Mouse (Mus musculus) neural tube, embryonic 13.5 days (tissue): ENCODE data around the gene Teddm3. TPM values are rescaled to one million over a fixed set of nuclear protein-coding genes. Genes with fewer than 3 reads are reported as not detected.
A peak's percentile ranks its signal among the peaks of the same experiment; 100 is the strongest.
"Not testable (repeated sequence)": the region's sequence is repeated elsewhere in the genome, so short reads cannot be mapped to it uniquely, and the experiment has no call there.

Source experiments
- ATAC-seq: fragments of 200-750 bp; cut with Nextera tagmentation; 2 replicates; pipeline ENCODE4 v1.8.0; 2017; ENCODE audit warnings: low read depth, mild to moderate bottlenecking, moderate TSS enrichment, moderate library complexity
- H3K27ac ChIP-seq: fragments of 300-500 bp; sonication (generic); replicated peaks from 2 replicates; pipeline ENCODE4 v1.5.1; 2015; ENCODE audit warnings: moderate library complexity, mild to moderate bottlenecking, inconsistent platforms
- H3K27me3 ChIP-seq: fragments of 300-500 bp; sonication (generic); 2 replicates; pipeline ENCODE4 v1.6.1; 2015; ENCODE audit warnings: mild to moderate bottlenecking, inconsistent platforms
- H3K36me3 ChIP-seq: fragments of 300-500 bp; sonication (generic); 2 replicates; pipeline ENCODE4 v1.6.1; 2015; ENCODE audit warnings: mild to moderate bottlenecking, inconsistent platforms
- H3K4me1 ChIP-seq: fragments of 300-500 bp; sonication (generic); replicated peaks from 2 replicates; pipeline ENCODE4 v1.6.1; 2015; ENCODE audit warnings: inconsistent platforms
- H3K4me2 ChIP-seq: fragments of 300-500 bp; sonication (generic); 2 replicates; pipeline ENCODE4 v1.6.1; 2015; ENCODE audit warnings: inconsistent platforms, mild to moderate bottlenecking, moderate library complexity
- H3K4me3 ChIP-seq: fragments of 300-500 bp; sonication (generic); 2 replicates; pipeline ENCODE4 v1.5.1; 2015; ENCODE audit warnings: mild to moderate bottlenecking, inconsistent platforms
- H3K9ac ChIP-seq: fragments of 300-500 bp; sonication (generic); 2 replicates; pipeline ENCODE4 v1.6.1; 2015; ENCODE audit warnings: moderate library complexity, mild to moderate bottlenecking, inconsistent platforms
- H3K9me3 ChIP-seq: fragments of 300-500 bp; sonication (generic); 2 replicates; pipeline ENCODE4 v1.6.1; 2016; ENCODE audit warnings: inconsistent platforms
- WGBS: fragments of 180-500 bp; shearing (Covaris S2); methylation state at CpG from one replicate; pipeline ENCODE4 v1.1.7; 2015; 5-methylcytosine and 5-hydroxymethylcytosine counted together
- polyA plus RNA-seq: library from polyadenylated mRNA; unstranded; fragments of >200 nt; fragmentation: Nextera tagmentation; extraction: Ambion mirVana; gene quantifications from 2 replicates; pipeline ENCODE4 v1.2.1, GENCODE M21; 2015

Teddm3 gene
- polyA plus RNA-seq, result not detected in 2 replicates

GRCm38 (mm10) chr16:21153900-21154299 lies at the start of gene Teddm3:
Gene Teddm3, minus strand, starts transcription at chr16:21154000.
- not testable (repeated sequence) for H3K9ac ChIP-seq, H3K36me3 ChIP-seq, H3K4me1 ChIP-seq, ATAC-seq, H3K4me3 ChIP-seq, H3K9me3 ChIP-seq, H3K27ac ChIP-seq, H3K4me2 ChIP-seq, H3K27me3 ChIP-seq
- no CpG with 5 or more reads among the region's 2 CpGs for WGBS

GRCm38 (mm10) chr16:21202731-21203130 lies 48.9 kb upstream of the Teddm3 start:
- Histone ChIP-seq H3K9me3 (no peaks in the 10 kb centered on the region), H3K4me1 (peaks cover 24% of the 10 kb centered on the region), H3K36me3 (no peaks in the 10 kb centered on the region), H3K27ac (no peak overlapping the region), H3K27me3 (peaks cover 5% of the 10 kb centered on the region), H3K4me2 (no peak overlapping the region), H3K4me3 (no peak overlapping the region), H3K9ac (no peak overlapping the region)
- 82% methylated on average over 4 of the region's 4 CpGs for WGBS
- no peak for ATAC-seq

GRCm38 (mm10) chr16:21199426-21199825 lies 45.6 kb upstream of the Teddm3 start:
- H3K9ac ChIP-seq, result no peak overlapping the region
- H3K4me1 ChIP-seq, result no peaks in the 10 kb centered on the region
- no peaks in the 10 kb centered on the region for H3K9me3 ChIP-seq
- no peak overlapping the region for H3K4me3 ChIP-seq
- ATAC-seq, result no peak
- peaks cover 5% of the 10 kb centered on the region for H3K27me3 ChIP-seq
- no peaks in the 10 kb centered on the region for H3K36me3 ChIP-seq
- H3K4me2 ChIP-seq, result no peak overlapping the region
- 63% methylated on average over 8 of the region's 8 CpGs for WGBS
- H3K27ac ChIP-seq, result no peak overlapping the region

- no peaks in the 10 kb centered on the region for H3K4me1 ChIP-seq
- 4% methylated on average over 1 of the region's 1 CpGs for WGBS
- no peaks in the 10 kb centered on the region for H3K9me3 ChIP-seq
- H3K27me3 ChIP-seq, result peaks cover 5% of the 10 kb centered on the region
- H3K36me3 ChIP-seq, result no peaks in the 10 kb centered on the region
- H3K27ac ChIP-seq, result no peak overlapping the region
- no peak overlapping the region for H3K9ac ChIP-seq
- no peak overlapping the region for H3K4me2 ChIP-seq
- ATAC-seq, result no peak
- H3K4me3 ChIP-seq, result no peak overlapping the region
Measured at GRCm38 (mm10) chr16:21198529-21198928, 44.7 kb upstream of the Teddm3 start.

- Histone ChIP-seq H3K9ac (no peak overlapping the region), H3K36me3 (no peaks in the 10 kb centered on the region), H3K4me2 (no peak overlapping the region), H3K27ac (no peak overlapping the region), H3K4me1 (no peaks in the 10 kb centered on the region), H3K9me3 (no peaks in the 10 kb centered on the region), H3K27me3 (peaks cover 3% of the 10 kb centered on the region), H3K4me3 (no peak overlapping the region)
- WGBS, result 87% methylated on average over 7 of the region's 7 CpGs
- ATAC-seq, result no peak
Measured at GRCm38 (mm10) chr16:21198006-21198405, 44.2 kb upstream of the Teddm3 start.

- Histone ChIP-seq H3K4me3 (no peak overlapping the region), H3K4me2 (no peak overlapping the region), H3K27me3 (no peaks in the 10 kb centered on the region; the same call in none of the 2 replicates), H3K9ac (no peak overlapping the region), H3K36me3 (no peaks in the 10 kb centered on the region), H3K4me1 (no peaks in the 10 kb centered on the region), H3K9me3 (no peaks in the 10 kb centered on the region), H3K27ac (no peak overlapping the region)
- 91% methylated on average over 4 of the region's 4 CpGs for WGBS
- no peak for ATAC-seq
Measured at GRCm38 (mm10) chr16:21197542-21197941, 43.7 kb upstream of the Teddm3 start.

- Histone ChIP-seq H3K36me3 (no peaks in the 10 kb centered on the region), H3K4me1 (peaks cover 2% of the 10 kb centered on the region; the same call in 1 of the 2 replicates), H3K9ac (no peak overlapping the region), H3K4me3 (no peak overlapping the region), H3K4me2 (no peak overlapping the region), H3K9me3 (no peaks in the 10 kb centered on the region), H3K27ac (no peak overlapping the region), H3K27me3 (no peaks in the 10 kb centered on the region)
- no peak for ATAC-seq
- WGBS, result 88% methylated on average over 3 of the region's 3 CpGs
Measured at GRCm38 (mm10) chr16:21196576-21196975, 42.8 kb upstream of the Teddm3 start.

GRCm38 (mm10) chr16:21195260-21195866 lies 41.6 kb upstream of the Teddm3 start:
- 58% methylated on average over 8 of the region's 8 CpGs for WGBS

GRCm38 (mm10) chr16:21194182-21194581 lies 40.4 kb upstream of the Teddm3 start:
- H3K4me1 ChIP-seq, result peaks cover 3% of the 10 kb centered on the region; the same call in 1 of the 2 replicates
- H3K4me2 ChIP-seq, result no peak overlapping the region
- H3K27me3 ChIP-seq, result no peaks in the 10 kb centered on the region
- H3K4me3 ChIP-seq, result no peak overlapping the region
- ATAC-seq, result no peak
- 91% methylated on average over 12 of the region's 12 CpGs for WGBS
- no peak overlapping the region for H3K27ac ChIP-seq
- H3K36me3 ChIP-seq, result no peaks in the 10 kb centered on the region
- no peaks in the 10 kb centered on the region for H3K9me3 ChIP-seq
- H3K9ac ChIP-seq, result no peak overlapping the region

More at GRCm38 (mm10) chr16:21195260-21195866, 41.6 kb upstream of the Teddm3 start:
- no peaks in the 10 kb centered on the region for H3K36me3 ChIP-seq
- H3K9ac ChIP-seq, result no peak overlapping the region
- ATAC-seq, result no peak
- peaks cover 3% of the 10 kb centered on the region; the same call in 1 of the 2 replicates for H3K4me1 ChIP-seq
- no peak overlapping the region for H3K4me2 ChIP-seq
- no peaks in the 10 kb centered on the region for H3K9me3 ChIP-seq
- H3K4me3 ChIP-seq, result no peak overlapping the region
- no peaks in the 10 kb centered on the region for H3K27me3 ChIP-seq
- H3K27ac ChIP-seq, result no peak overlapping the region

- H3K9ac ChIP-seq, result no peak overlapping the region
- peak; percentile 69 for ATAC-seq
- H3K4me3 ChIP-seq, result no peak overlapping the region
- H3K36me3 ChIP-seq, result no peaks in the 10 kb centered on the region
- no peaks in the 10 kb centered on the region for H3K27me3 ChIP-seq
- H3K9me3 ChIP-seq, result no peaks in the 10 kb centered on the region
- peaks cover 7% of the 10 kb centered on the region; the same call in 1 of the 2 replicates for H3K4me1 ChIP-seq
- no peak overlapping the region for H3K4me2 ChIP-seq
- WGBS, result 41% methylated on average over 7 of the region's 7 CpGs
- H3K27ac ChIP-seq, result no peak overlapping the region
Measured at GRCm38 (mm10) chr16:21192509-21193354, 38.9 kb upstream of the Teddm3 start.

GRCm38 (mm10) chr16:21191569-21191968 lies 37.8 kb upstream of the Teddm3 start:
- Histone ChIP-seq H3K9ac (no peak overlapping the region), H3K27ac (no peak overlapping the region), H3K9me3 (no peaks in the 10 kb centered on the region), H3K4me2 (no peak overlapping the region), H3K4me3 (no peak overlapping the region), H3K36me3 (no peaks in the 10 kb centered on the region), H3K27me3 (no peaks in the 10 kb centered on the region), H3K4me1 (peaks cover 14% of the 10 kb centered on the region)
- 31% methylated on average over 14 of the region's 14 CpGs for WGBS
- ATAC-seq, result no peak

- peaks cover 14% of the 10 kb centered on the region for H3K4me1 ChIP-seq
- no peak overlapping the region for H3K9ac ChIP-seq
- 78% methylated on average over 3 of the region's 3 CpGs for WGBS
- H3K9me3 ChIP-seq, result no peaks in the 10 kb centered on the region
- no peak overlapping the region for H3K4me3 ChIP-seq
- H3K27me3 ChIP-seq, result no peaks in the 10 kb centered on the region
- no peak for ATAC-seq
- no peak overlapping the region for H3K4me2 ChIP-seq
- H3K36me3 ChIP-seq, result no peaks in the 10 kb centered on the region
- no peak overlapping the region for H3K27ac ChIP-seq
Measured at GRCm38 (mm10) chr16:21188345-21188744, 34.5 kb upstream of the Teddm3 start.
